In genomic region chr8:111056158-111056663, GRCm38 (mm10) we compare ENCODE assay signal across 8 mouse cellular contexts. TPM values are rescaled to one million over a fixed set of nuclear protein-coding genes. Genes with fewer than 3 reads are reported as not detected.
A peak's percentile ranks its signal among the peaks of the same experiment; 100 is the strongest.
DNase-seq lines count a peak whose midpoint lies in the region; ATAC-seq lines count a peak whose summit lies in the region.

Gene Exosc6, plus strand, starts transcription at chr8:111056339.

- H3K4me3 ChIP-seq in hindbrain, embryonic 13.5 days = peak within 1 kb of the TSS; percentile 98

- under 1% methylated on average over 68 of the region's 68 CpGs for WGBS in hindbrain, embryonic 13.5 days

- H3K9ac ChIP-seq in hindbrain, embryonic 13.5 days = peak within 1 kb of the TSS; percentile 93

- peak within 1 kb of the TSS; percentile 100 for H3K4me2 ChIP-seq in hindbrain, embryonic 13.5 days

- H3K9me3 ChIP-seq in hindbrain, embryonic 13.5 days = no peaks in the 10 kb centered on the region

- H3K4me1 ChIP-seq in hindbrain, embryonic 13.5 days (replicated peaks) = peaks cover 25% of the 10 kb centered on the region

- no peaks in the 10 kb centered on the region for H3K27me3 ChIP-seq in hindbrain, embryonic 13.5 days

- ATAC-seq in hindbrain, embryonic 13.5 days (ENCODE audit: low FRiP score) = peak; percentile 92

- peak; percentile 93 for DNase-seq in Muller cell, postnatal 12 days (ENCODE audit: inconsistent ontology term)
- peak; percentile 91 for DNase-seq in cerebellum, adult 9-11 months
- DNase-seq in frontal cortex, postnatal 10 days (ENCODE audit: low spot score in 2 of 2) = peak; percentile 85 to 91
- peak; percentile 84 to 86 for DNase-seq in layer of hippocampus, postnatal 25 days (ENCODE audit: extremely low spot score in 1 of 2, low spot score in 1 of 2)
- peak; percentile 93 for DNase-seq in lung, postnatal 25 days (ENCODE audit: low spot score)
- peak; percentile 97 for DNase-seq in retina, embryonic 14.5 days (ENCODE audit: low spot score)
- DNase-seq in thymus, postnatal 4 days = peak; percentile 93

- H3K27ac ChIP-seq in hindbrain, embryonic 13.5 days = peak within 1 kb of the TSS; percentile 83

- peaks cover 52% of the 10 kb centered on the region for H3K36me3 ChIP-seq in hindbrain, embryonic 13.5 days

RNA-seq across cellular contexts. Expression of gene Exosc6, which starts in this region (rescaled TPM):
- not detected in 2 replicates for polyA plus RNA-seq in hindbrain, embryonic 13.5 days (2015; fragmentation: Nextera tagmentation; extraction: Ambion mirVana)
- not detected for total RNA-seq in layer of hippocampus, postnatal 25 days (2021)

Comparison
In these comparisons a context has a peak if more than half of its experiments do, and no peak if none do; other contexts are left out.
1. Peak in every context shown above with its lines: DNase-seq, ATAC-seq, H3K4me3 ChIP-seq and H3K27ac ChIP-seq.
2. Peak in ATAC-seq, H3K4me3 ChIP-seq, H3K27ac ChIP-seq, H3K9ac ChIP-seq and H3K4me2 ChIP-seq in hindbrain, embryonic 13.5 days; RNA of the gene not detected or under 1 TPM.
3. Peak in DNase-seq in layer of hippocampus, postnatal 25 days; RNA of the gene not detected or under 1 TPM.